Mouse (Mus musculus): ENCODE measurements around the gene Hmgcl. TPM values are rescaled to one million over a fixed set of nuclear protein-coding genes. Genes with fewer than 3 reads are reported as not detected.
A peak's percentile ranks its signal among the peaks of the same experiment; 100 is the strongest.

Hmgcl gene
- total RNA-seq, 2 experiments from 2014 or later: 71.5 to 74.8 TPM

DNA sequence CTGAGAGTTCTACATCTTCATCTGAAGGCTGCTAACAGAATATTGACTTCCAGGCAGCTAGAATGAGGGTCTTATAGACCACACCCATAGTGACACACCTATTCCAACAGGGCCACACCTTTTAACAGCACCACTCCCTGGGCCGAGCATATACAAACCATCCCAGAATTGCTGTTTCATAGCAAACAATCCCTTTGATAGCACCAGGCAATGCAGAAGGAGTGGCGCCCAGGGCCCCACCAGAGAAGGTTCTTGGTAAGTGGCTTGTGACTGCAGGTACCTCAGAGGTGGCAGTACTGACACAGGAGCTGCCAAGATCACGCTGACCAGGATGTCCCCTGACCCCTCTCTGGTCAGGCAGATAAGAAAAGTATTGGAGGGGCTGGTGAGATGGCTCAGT lies 6.9 kb downstream of the Hmgcl start:
- intact Hi-C loops (cut with DNase I): no loop called here
- DNase-seq (ENCODE audit: low spot score): no peak

DNA sequence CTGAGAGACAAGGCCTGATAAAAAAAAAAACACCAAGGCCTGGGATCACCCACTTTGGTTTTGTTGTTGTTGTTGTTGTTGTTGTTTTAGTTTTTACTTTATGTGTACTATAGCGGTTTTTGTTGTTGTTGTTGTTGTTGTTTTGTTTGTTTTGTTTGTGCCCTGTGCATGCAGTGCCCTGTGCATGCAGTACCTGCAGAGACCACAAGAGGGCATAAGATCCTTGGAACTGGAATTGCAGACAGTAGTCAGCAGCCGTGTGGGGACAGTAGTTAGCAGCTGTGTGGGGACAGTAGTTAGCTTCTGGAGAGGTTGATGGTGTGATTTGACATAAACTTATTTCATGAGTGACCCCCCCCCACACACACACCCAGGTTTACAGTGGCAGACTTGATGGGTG lies 8.0 kb downstream of the Hmgcl start:
- DNase-seq (ENCODE audit: low spot score): no peak
- intact Hi-C loops (cut with DNase I): no loop called here

DNA sequence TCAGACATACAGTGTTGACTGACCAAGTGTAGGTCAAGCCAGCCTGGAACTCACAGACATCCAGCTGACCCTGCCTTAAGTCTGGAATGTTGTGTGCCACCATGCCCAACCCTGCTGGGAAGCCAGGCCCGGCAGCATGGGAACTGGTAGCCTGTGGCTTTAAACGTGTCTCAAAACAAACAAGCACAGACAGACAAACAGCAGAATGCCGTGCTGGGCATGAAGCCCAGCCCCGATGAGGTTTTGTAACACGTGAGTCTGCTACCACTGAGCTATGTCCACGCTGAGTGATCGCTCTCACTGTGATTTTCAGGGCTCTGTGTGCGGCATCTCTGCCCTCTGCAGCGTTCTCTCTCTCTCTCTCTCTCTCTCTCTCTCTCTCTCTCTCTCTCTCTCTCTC lies 9.6 kb downstream of the Hmgcl start:
- intact Hi-C loops (cut with DNase I): no loop called here
- no peak for DNase-seq (ENCODE audit: low spot score)

DNA sequence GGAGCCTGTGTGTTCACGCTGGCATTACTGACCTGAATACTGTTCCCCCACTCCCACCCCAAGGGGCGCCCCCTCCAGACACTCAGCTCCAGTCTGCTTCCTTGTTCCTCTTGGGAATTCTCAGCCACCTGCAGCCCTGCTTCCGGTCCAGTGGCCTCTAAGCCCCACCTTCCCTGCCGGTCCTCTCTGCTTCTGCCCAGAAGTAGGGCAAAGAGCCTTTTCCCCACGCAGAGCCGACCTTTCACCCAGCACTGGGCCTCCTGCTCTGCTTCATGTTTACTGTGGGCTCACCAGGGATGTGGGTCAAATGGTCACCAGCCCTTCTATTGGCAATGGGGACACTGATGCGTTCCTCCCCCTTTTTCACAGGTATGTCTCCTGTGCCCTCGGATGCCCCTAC lies 12.1 kb downstream of the Hmgcl start:
- DNase-seq (ENCODE audit: low spot score): no peak
- intact Hi-C loops (cut with DNase I): no loop called here

DNA sequence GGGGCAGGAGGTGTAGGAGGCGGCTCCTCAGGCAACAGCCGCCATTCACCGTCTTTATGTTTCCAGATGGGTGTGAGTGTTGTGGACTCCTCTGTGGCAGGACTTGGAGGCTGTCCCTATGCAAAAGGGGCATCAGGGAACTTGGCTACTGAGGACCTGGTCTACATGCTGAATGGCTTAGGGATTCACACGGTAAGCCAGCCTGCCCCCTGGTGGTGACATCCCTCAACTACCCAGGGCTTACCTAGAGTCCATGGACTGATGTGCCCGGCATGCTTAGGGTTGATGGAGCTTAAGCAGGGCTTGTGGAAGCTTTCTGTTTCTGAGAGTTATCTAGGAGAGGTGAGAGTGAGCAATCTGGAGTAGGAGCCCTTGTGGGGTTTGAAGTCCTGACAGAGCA lies 14.5 kb downstream of the Hmgcl start:
- no peak for DNase-seq (ENCODE audit: low spot score)
- intact Hi-C loops (cut with DNase I): loop anchor here (2.0 to 5.0 kb wide), 2 partner anchors 72 to 92 kb away; partner anchors contain the start of gene Rpl11

DNA sequence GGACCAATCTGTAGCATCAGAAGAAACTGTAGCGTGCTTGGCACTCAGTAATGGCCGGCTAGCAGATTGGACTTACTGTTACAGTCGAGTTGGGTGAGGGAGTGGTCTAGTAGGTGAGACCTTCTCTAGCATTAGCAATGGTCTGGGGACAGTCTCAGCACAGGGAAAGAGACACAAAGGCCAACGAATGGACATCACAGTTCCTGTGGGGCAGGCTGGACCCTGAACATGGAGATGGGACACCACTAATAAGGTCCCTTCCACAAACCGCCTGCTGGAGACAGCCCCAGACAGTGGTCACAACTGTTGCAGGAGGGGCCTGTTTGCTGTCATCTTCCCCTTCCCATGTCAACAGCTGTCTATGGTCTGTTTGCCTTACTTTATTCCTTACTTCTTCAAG lies 15.5 kb downstream of the Hmgcl start:
- no peak for DNase-seq (ENCODE audit: low spot score)
- intact Hi-C loops (cut with DNase I): loop anchor here (2.0 to 5.0 kb wide), 2 partner anchors 73 to 91 kb away; partner anchors contain the start of gene Rpl11

DNA sequence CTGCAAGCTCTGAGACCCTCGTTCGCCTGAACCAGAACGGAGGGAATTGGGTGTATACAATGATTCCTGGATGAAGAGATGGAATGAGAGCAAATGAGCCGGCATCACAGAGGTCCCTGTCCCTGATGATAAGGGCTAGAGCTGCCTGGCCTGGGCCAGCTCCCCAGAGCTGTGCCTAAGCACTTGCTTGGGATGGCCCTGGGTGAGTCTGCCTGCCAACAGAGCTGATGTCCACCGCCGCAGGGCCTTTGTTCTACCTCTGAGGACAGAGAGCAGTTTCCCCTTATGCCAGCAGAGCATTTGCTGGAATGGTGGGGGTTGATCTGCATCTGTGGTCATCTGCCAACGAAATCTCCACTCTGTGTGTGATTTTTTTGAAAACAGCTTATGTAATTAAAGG lies 15.9 kb downstream of the Hmgcl start:
- intact Hi-C loops (cut with DNase I): loop anchor here (5.0 kb wide), 1 partner anchor 90 kb away; the partner anchor contains the start of gene Rpl11

DNA sequence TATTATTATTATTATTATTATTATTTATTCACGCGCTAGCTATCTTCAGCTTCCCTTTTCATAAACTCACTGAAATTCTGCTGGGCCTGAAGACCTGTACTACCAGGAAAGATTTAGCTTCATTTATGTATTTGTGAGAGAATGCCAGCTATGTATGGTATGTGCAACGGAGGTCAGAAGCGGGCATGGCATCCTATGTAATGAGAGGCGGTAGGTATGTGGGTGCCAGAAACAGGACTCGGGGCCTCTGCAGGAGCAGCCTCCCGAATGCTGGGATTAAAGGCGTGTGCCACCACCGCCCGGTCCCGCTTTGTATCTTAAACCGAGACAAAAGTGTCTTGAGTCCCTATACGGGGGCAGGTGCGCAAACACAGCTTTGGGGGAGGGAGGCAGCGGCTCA lies 16.7 kb downstream of the Hmgcl start:
- no peak for DNase-seq (ENCODE audit: low spot score)
- intact Hi-C loops (cut with DNase I): loop anchor here (5.0 kb wide), 1 partner anchor 89 kb away; the partner anchor contains the start of gene Rpl11

More for the DNA sequence above, 15.9 kb downstream of the Hmgcl start:
- no peak for DNase-seq (ENCODE audit: low spot score)

DNA sequence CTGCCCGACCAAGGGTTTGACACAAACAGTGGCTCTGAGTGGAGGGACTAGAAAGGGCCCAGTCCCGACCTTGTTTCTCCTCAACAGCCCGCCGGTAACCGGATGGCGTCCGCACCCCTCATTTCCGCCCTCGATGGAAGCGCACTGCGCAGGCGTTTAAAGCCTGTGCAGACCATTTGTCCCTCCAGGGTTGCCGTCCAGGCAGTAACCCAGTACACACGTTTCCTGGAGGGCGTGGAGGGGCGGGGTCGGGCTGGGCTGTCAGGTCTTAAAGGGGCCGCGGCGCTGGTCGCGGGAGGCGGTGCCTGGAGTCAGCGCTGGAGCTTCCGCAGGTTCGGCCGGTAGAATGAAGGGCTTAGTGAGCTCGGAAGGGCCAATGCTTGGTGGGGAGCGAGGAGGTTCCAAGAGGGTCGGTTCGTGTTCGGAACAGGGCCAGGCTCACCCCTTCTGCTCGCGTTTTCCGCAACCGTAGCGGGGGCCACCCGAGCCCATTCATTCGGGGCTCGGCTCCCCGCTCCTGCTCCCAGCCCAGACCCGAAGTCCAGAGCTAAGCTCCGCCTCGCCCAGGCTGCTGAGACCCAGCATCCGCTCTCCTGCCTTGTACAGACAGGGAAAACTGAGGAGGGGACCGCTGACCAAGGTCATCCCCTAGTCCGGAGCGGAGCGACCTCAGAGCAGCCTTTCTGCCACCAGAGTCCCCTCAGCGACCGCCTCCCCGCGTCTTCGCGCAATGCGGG lies 17.4 kb downstream of the Hmgcl start, which contains the start of gene Gale:
Gale (plus strand) TSS at position 271 of the 737 bp plus-strand sequence.
- peak; percentile 89 for DNase-seq (ENCODE audit: low spot score)
- intact Hi-C loops (cut with DNase I): loop anchor here (5.0 kb wide), 1 partner anchor 89 kb away; the partner anchor contains the start of gene Rpl11

DNA sequence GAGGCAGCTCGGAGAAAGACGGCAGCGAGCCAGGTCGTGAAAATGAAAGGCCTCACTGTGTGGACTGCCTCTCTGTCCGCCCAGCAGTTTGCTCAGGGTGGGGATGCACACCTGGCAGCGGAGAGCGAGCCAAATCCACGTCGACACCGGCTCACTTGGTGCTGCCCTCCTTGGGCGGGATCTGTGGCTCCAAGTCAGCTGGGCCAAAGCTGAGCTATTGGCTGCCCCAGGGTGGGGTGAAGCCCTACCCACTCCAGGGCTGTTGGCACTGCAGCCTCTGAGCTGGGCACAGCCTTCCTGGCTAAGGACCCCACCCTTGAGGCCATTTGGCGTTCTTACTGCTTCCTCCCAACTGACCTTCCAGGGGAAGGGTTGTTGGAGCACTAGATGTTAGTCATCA lies 18.2 kb downstream of the Hmgcl start:
- DNase-seq (ENCODE audit: low spot score): no peak

DNA sequence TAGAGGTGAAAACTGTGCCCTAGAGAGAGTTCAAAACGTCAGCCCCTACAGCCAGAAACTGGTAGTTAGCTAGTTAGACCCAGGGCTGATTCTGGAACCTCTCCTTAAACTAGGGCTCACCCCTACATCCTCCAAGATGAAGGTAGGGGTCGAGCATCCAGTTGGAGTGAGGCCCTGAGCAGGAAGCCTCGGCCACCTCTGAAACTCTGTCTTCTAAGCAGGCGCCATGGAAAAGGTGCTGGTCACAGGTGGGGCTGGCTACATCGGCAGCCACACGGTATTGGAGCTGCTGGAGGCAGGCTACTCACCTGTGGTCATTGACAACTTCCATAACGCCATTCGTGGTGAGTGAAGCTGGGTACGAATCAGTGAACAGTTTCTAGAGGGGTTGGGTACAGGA lies 18.9 kb downstream of the Hmgcl start:
- no peak for DNase-seq (ENCODE audit: low spot score)
- intact Hi-C loops (cut with DNase I): no loop called here

More for the DNA sequence above, 18.2 kb downstream of the Hmgcl start:
- intact Hi-C loops (cut with DNase I): loop anchor here (5.0 kb wide), 1 partner anchor 88 kb away; the partner anchor contains the start of gene Rpl11

DNA sequence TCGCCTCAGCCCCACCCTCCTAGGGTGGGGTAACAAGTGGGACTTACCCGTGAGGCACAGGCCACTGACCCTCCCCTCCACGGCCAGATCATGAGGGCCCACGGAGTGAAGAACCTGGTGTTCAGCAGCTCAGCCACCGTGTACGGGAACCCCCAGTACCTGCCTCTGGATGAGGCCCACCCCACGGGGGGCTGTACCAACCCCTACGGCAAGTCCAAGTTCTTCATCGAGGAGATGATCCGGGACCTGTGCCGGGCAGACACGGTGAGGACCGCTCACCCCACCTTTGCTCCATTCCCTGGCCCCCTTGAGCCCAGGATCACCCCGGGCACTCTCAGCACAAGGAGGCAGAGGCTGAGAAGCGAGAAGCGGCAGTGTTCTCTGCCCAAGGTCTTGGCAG lies 20.0 kb downstream of the Hmgcl start:
- intact Hi-C loops (cut with DNase I): no loop called here
- DNase-seq (ENCODE audit: low spot score): no peak

DNA sequence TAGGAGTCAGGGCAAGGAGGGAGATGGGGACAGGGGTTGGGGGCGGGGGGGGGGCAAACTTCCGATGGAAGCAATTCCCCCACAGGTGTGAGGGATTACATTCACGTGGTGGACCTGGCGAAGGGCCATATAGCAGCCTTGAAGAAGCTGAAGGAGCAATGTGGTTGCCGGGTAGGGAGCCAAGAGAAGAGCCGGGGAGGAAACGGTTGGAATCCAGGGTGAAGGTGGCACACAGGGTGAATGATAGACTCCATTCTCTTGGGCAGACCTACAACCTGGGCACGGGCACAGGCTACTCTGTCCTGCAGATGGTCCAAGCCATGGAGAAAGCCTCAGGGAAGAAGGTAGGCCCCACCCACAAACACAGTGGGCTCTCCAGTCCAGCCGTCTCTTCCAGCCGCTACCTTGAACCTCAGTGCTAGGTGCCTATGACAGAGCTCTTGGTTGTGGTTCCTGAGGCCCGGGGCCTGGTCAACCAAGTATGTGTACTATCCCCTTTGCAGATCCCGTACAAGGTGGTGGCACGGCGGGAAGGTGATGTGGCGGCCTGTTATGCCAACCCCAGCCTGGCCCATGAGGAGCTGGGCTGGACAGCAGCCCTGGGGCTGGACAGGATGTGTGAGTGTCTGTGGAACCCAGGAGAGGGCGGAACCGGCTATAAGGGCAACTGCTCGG lies 21.0 kb downstream of the Hmgcl start:
- intact Hi-C loops (cut with DNase I): no loop called here
- no peak for DNase-seq (ENCODE audit: low spot score)

DNA sequence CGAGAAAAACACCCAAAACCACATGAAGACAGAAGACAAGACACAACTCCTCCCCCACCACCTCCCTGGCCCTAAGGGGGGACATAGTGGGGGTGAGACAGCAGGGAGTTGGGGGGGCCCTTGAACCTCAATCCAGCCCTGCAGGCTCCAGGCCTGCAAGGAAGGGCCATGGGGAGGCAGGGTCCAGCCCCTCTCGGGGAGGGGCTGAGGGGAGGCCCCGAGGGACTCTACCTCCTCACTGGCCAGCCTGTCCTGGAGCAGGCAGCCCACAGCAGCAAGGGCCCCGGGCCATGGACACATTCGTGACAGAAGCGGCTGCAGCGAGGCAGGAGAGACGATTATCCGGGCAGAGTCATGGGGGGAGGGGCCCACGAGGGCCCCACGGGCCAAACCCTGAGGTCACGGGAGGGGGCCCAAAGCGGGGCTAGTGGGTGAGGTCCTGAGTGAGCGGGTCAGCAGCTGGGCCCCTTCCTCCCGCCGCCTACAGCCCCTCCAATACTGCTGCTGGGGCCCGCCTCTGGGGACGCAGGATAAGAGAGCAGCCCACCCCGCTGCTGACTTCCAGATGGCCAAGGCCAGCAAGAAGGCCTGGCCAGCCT lies 22.1 kb downstream of the Hmgcl start:
- intact Hi-C loops (cut with DNase I): no loop called here
- DNase-seq (ENCODE audit: low spot score): no peak

DNA sequence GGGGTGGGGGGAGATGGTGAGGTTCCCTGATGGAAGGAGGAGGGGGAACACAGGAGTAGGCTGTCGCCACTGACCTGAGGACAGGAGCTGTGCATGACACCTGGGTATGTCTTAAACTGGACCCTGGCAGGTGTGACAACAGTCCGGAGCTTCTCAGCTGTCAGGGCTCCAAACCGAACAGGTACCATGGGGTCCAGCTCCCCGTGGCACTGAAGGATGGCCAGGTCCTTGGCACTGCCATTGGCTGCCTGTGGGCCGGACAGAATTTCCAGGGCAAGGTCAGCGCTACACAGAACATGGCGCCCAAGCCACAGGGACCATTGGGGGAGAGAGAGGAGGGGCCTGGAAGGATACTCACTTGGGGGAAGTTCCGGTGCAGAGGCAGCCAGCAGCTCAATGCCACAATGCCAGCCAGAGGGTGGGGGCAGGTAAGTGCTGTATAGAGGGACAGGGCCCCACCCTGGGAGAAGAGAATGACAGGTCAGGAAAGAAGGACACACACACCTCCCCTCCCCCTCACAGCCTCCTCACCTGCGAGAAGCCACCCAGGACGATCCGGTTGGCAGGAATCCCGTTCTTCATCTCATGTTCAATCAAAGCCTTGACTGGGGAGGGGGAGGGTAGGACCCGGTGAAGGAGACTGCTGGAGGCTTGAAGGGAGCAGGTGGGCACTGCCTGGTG lies 23.0 kb downstream of the Hmgcl start:
- no peak for DNase-seq (ENCODE audit: low spot score)
- intact Hi-C loops (cut with DNase I): no loop called here

DNA sequence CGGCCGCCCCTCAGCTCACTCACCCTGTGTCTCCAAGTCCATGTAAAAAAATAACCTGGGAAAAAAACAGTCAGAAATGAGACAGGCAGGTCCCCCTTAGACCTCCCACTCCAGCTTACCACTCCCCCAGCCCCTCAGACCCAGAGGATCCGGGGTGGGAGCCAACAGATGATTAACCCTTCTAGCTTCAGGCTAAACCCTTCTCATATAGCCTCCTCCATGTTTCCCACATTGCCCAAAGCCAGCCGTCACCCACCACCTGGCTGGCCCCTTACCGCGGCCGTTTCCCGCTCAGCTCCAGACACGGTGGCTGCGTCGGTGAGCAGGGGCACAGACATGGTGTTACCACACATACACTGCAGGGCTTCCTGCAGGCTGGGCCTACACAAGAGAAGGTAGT lies 24.3 kb downstream of the Hmgcl start:
- intact Hi-C loops (cut with DNase I): no loop called here
- no peak for DNase-seq (ENCODE audit: low spot score)

DNA sequence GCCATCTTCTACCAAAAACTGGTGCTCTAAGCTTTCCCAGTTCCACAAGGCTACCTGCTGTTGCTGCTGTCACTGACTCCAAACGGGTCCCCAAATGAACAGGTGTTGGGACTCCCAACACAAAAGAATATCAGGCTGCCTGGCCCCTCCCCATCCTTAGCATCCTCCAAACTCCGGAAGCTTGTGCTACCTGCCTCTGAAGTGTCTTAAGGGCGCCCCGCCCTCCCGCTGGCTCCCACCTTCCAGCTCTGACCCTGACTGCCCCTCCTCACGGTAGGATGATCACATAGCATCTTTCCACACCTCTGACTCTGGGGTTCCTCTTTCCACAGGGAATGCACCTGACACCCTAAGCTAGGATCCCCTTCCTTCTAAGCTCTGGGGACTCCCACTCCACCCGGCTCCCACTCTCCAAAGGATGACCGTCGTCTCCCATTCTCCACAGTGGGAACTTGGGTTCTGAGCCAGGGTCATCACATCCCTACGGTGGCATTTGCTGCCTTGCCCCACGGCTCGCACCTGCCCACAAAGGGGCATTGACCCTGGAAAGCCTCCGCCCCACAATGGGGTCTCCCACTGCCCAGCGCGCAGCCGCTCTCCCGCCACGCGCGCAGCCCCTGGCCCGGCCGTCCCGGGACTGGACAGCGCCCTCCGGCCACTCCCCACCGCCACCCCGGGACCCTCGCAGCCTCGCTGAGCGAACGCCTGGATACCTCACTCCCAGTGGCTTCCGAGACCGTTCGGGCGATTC lies 25.7 kb downstream of the Hmgcl start:
- no peak for DNase-seq (ENCODE audit: low spot score)
- intact Hi-C loops (cut with DNase I): no loop called here

DNA sequence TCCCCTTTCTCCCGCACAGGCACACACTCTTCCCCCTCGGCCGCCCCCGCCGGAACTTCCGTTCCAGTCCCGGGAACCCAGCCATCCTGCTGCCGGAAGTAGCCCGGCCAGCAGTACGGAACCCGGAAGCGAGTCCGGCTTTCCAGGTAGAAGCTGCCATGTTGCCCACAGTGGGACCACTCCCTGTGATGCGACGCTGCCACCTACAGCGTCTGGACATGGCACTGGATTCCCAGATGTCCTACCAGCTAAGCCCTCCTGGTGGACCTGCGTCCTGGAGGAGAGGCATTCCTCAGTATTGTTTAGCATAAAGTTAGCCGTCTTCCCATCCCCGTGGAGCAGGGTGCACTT lies 26.3 kb downstream of the Hmgcl start, which contains the start of gene Lypla2:
Lypla2 (minus strand) TSS at position 71 of the 351 bp plus-strand sequence.
- DNase-seq (ENCODE audit: low spot score): peak; percentile 82
- intact Hi-C loops (cut with DNase I): no loop called here

Data from heart, postnatal 25 days (tissue).